Mouse (Mus musculus) c-Kit-negative CD71-positive TER-119-positive erythroid progenitor cells, embryonic 14.5 days (primary cell): Measurements from ENCODE around the gene Furin.

Experiments
- DNase-seq: peaks from one replicate; pipeline ENCODE4 v3.0.0-alpha.2; 2013; ENCODE audit warnings: low read depth, low spot score

Furin gene

DNA sequence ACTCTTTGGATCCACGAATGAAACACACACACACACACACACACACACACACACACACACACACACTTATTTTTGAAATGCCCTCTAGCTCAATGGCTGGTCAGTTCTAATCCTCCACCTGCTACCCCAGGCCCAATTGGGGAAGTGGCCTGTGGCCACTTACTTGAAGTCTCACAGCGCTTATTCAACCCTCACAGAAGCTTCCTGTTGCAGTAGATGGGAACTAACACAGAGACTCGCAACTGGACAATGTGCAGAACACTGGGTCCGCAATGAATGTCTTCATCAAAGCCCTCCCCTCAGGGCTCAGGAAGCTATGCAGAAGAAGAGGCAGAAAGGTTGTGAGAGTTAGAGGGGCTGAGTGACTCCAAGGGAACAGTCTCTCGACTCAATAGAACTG is 22.5 kb upstream of the Furin start:
- DNase-seq = no peak

DNA sequence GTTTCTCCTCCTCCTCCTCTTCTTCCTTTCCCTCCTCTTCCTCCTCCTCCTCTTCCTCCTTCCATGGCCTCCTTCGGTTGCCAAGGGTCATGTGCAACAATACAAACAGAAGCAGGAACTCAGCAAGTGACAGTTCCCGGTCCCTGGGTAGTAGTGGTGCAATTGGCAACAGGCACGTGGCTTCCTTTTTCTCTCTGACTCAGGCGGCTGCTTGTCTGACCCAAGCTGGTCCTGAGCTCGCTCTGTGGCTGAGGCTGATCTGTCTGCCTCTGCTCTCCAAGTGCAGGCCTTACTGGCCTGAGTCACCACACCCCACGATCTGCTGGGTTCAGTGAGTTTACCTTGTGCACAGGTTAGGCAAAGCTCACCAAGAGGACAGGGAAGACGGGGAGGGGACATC is 21.1 kb upstream of the Furin start:
- no peak for DNase-seq

DNA sequence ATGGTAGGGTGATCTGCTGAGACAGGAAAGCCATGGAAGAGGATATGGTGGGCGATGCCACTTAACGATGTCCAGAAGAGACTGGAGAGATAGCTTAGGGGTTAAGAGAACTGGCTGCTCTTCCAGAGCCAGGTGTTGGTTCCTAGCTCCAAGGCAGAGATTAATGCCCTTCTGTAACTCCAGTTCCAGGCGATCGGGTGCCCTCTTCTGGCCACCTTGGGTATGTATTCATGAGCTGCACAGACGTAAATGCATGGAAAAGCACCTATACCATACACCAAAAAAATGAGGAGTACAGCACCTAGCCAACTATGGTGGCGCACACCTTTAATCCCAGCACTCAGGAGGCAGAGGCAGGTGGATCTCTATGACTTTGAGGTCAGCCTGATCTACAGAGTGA is 19.5 kb upstream of the Furin start:
- DNase-seq = no peak

DNA sequence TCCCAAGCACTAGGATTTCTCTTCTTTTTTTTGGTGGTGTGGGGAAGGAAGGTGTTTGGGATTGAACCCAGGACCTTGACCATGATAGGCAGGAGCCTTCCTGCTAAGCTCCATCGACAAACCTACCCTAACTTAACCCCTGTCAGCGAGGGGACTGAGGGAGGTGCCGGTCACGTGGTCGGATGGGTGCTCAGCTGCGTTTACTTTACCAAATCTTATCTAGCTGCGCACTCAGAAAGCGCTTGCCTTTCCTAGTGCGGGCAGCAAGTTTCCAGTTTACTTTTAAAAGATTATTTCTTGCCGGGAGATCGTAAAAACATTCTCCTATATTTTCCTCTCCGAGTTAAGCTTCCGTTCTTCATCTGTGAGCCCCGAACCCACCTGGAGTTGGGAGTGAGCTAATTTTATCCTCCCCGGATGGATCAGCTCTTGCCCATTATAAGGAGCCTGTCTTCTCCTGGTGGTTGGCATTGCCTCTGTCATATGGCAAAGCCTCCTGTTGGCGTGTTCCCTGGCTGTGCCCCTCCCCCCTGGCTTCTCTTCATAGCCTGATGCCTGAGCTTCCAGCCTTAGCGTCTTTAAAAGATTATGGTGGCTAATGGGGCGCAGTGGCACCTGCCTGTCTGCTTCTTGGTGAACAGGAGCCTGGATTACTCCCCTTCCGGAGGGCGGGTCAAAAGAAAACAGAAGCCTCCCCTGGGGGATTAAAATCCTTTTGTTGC is 17.7 kb upstream of the Furin start:
- no peak for DNase-seq

DNA sequence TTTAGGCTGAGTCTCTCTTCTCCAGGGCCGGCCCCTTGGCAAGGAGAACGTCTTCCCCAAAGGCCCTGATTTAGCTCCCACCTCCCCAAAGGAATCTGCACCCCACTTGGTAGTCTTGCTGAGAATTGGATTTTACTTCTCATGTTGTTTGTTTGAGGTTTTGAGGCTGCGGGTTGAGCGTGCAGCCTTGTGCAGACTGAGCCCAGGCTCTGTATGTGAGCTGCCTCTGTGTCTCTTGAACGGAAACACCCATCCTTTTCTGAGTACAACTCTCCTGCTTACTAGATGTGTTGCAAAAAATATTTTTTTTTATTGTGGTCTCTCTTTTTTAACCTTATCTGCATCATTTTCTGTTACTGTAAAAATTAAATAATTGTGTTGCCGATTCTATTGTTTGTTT is 16.3 kb upstream of the Furin start:
- DNase-seq = no peak

DNA sequence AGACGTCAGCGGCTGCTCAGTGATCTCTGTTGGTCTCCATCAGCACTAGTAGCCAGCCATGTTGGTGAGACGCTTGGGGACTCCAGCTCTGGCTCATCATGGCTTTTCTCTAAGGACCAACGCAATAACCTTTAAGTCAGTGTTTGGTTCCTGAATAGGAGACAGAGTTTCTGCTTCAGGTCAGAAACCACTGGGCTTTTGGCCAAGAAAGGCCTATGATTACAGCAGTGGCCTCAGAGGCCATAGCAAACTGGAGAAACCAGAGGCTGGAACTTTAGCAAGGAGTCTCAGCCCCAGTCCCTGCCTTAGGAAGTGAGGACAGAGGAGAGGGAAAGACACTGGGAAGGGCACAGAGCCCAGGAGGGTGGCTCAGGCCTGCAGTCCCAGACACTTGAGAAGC is 15.3 kb upstream of the Furin start:
- DNase-seq = no peak

DNA sequence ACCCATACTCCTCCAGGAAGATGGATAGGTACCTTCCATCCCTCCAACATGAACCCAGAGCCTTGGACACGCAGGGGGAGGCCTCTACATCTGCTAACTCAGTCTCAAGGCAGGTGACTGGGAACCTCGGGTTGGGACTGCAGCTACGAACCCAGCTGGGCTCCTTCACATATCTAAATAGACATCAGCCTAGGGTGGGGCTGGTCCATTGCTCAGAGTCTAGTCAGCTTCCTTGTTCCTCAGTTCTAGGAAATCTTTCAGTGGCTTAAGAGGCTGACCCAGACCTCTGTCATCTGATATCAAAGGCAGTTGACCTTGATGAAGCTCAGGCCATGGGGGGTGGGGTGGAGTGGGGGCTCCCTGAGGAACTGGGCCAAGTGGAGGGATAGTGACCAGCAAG is 14.0 kb upstream of the Furin start:
- no peak for DNase-seq

DNA sequence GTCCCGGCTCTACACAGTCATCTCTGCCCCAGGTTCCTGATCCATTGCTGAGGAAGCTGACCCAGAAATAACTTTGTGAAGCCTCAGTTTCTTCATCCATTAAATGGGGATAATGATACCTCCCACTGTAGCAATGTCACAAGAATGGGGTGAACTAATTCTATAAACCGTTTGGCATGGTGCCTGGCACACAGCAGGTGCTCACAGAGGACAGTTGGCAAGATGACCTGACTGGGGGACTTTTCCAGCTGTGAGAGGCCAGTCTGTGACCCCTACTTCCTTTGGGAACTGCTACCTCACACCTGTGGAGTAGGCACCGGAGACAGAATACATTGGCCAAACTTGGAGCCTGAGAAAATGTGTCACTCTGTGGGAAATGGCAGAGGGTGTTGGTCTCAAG is 12.8 kb upstream of the Furin start:
- DNase-seq = no peak

DNA sequence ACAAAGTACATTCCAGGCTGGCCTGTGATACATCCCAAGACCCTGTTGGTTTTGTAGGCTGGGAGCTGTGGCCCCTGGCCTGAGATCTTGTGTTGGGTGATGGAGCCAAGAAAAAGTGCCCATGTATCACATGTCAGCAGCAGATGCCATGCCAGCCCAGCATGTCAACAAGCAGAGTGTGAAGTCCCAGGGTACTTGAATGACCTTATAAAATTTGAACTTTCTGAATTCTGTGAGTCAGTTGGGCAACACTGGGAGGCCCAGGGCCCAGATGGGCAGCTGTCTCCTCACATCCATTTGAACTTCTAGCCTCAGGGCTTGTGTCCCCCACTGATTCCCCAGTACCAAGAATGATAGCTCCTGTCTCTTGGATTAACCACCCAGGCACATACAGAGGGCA is 12.4 kb upstream of the Furin start:
- no peak for DNase-seq

DNA sequence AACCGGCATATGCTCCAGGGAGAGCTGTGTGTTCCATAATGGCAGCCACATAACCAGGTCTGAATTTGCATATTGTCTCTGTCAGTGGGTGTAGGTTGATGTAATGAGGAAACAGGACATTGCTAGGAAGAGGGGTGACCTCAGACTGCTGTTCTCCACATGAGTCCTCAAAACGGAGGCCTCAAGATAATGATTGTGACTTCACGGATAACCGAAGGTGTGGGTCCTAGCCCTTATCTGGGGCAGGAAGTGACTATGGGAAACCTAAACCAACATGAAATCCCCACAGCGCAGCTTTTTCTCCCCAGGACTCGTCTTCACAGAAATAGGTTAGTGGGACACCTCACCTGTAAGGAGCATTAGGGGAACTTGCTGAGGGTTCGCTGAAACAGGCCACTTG is 11.7 kb upstream of the Furin start:
- DNase-seq = no peak

DNA sequence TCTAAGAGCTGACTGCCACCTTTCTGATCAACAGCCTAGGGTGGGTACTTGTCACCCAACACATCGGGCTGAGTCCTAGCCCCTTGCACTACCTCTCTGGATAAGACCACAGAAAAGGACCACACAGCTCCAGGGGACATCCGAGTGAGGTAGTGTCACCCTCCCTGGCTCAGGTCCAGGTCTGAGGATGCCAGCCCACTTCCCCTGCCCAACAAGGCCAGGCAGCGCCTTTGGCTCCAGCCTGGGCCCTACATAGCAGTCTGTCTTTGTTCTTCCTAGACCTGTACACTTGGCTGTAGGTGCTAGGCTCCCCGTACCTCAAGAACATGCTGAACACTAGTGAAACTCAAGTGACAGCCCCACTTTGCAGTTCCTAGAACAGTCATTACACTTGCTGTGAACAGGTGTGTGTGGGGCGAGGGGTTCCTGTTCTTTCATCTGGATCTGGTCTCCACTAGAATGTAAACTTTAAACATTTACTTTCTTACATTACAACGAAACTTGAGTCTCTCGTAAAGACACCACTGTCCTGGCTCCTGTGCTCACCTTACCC is 9.1 kb upstream of the Furin start:
- DNase-seq = no peak

DNA sequence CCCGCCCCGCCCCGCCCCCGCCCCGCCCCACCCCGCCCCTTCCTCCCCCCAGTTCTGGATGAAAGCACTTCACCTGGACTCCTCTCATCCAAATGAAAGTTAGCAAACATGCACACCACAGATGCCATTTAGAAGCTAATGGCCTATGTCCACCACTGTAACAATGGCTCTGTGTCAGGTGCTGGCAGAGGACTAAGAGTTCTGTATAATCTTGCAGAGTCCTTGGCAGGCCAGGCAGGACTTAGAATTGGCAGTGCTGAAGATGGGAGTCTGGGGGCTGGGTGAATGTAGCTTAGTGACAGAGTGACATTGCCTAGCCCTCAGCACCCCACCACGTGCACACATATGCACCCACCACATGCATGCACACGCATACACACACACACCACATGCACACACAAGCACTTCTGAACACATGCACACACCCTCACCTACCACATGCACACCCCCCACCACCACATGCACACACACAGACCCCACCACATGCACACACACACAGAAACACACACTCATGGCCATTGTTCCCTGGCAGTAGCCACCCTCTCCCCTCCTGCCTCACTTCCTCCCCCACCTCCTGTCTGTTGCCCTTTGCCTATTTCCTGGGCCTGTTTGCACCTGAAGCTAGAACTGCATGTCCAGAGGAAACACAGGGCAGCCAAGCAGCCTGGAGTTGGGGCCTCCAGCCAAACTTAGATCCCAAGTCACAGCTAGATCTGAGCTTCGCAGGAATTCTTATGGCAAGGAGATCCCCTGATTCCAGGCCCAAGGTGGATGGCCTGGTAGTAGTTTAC is 8.5 kb upstream of the Furin start:
- no peak for DNase-seq

DNA sequence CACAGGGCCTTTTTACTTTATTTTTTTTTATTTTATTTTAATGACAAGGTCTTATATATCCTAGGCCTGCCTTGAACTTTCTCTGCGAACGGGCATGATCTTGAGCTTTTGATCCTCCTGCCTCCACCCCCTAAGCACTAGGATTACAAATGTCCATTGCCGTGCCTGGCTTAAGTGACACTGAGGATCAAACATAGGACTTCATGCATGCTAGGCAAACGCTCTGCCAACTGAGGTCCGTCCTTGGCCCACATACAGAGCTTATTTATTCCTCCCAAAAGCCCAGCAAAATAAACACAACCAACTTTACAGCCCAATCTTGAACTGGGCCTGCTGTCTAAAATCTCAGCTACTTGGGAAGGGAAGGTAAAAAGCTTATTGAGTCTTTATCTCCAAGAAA is 7.5 kb upstream of the Furin start:
- no peak for DNase-seq

DNA sequence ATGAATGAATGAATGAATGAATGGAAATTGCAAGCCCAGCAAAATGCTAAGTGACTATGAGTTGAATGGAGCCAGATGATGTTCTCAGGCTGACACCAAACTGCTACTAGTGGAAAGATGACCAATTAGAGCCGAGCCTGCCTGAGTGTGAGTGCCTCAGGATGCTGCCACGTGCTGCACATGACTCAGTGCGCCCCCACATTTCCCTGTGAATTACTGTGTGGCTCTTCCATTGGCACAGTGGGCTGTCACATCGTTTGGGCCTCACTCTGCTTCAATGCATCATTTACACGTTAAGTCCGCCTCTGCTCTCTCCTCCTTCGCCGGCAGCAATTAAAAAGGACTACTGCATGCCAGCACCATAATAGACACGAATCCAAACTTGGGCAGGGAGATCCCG is 7.0 kb upstream of the Furin start:
- no peak for DNase-seq

DNA sequence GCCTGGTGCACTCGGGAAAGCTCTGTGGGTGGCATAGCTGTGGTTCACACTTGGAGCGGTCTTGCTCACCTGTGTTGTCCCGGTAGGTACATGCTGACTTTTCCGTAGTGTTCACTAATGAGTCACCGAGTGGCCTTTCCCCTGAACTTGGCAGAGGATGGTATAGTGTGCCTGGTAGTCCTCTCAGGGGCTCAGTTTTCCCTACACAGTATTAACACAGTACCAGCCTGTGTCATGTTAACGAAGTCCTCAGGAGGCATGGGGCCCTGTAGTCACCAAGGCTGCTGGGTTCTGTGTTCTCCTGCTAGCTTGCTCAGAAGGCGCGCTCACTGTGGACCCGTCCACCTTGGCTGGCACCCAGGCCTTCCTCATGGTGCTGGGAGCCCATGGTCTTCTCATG is 5.1 kb upstream of the Furin start:
- DNase-seq = no peak

DNA sequence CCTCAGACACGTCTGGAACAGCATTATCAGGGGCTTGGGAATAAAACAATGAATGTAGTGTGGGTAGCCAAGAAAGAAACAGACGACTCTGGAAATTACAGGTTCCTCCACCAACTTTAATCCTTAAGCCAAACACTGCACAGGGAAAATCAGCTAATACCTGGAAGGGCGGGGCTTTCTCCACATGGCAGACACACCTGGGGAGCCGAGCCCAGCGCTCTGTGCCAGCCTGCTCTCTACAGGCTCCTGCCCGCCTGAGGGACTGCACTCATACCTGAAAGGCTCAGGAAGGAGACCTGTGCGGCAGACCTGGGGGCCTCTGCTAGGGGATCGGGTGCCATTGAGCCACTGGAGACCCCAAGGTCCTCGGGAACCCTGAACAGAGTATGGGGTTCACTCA is 2.5 kb upstream of the Furin start:
- no peak for DNase-seq

DNA sequence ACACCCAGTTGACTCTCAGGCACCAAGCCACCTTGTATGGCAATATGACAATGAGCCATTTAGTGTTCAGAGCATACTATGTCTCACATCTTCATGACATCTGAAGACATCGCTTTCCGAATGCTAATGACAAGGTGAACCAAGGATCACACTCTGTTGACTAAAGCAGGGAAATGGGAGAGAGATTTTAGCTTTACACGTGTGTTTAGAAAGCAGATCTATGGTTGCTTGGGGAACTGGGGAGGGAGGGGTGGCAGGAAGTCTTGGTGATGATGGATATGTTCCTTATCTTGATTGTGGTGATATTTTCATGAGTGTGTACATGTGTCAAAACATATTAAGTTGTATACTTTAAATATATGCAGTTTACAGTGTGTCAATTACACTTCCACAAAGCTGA is 950 bp upstream of the Furin start:
- no peak for DNase-seq

DNA sequence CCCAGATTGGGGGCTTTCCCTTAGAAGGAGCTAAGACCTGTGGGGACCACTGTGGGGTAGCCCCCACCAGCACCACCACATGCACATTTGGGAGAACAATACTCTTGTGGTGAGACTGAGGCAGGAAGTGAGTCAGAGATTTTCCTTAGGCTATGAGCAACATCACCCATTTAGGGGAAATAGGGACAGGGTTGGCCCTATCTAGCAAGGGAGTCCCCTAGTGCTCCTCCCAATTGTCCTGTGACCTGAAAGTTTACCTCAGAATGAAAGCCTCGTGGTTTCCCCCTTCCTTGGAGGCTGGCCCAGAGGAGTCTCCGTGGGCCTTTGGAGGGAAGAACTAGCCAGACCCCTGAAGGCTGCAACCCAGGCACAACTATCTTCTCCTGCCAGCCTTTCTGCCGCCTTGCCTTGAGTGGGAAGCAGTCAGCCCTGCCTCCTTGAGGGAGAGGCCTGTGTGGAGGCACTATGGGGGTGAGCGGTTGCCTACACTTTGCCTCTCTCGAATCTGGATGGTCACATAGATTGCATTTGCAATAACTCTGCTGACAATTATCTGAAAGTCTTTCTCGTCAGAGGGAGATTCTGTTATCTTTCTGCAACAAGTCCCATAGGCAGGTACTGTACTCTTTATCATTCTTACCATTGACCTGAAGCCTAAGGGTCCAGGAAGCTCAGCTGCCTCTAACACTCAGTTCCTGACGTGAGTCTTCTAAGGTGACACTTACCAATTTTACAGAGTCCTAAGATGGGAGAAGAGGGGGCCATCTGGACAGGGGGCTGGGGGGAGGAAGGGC is 938 bp downstream of the Furin start:
- no peak for DNase-seq

DNA sequence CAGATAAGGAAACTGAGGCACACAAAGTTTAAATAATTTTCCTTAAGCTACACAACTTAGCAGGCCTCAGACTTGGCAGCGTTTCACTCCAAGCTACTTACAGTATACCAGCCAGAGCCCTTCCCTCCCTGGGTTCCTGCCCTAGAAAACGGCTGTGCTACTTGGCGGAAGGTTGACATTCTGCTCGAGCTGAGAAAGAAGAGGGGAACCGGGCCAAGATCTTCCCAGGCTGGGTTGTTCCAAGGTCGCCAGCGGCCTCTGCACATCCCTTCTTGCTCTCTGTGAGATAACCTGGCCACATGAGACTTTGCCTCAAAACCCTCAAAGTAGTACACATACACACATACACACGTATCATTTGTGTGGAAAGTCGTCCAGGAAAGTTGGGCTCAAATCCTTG is 1.7 kb downstream of the Furin start:
- no peak for DNase-seq

DNA sequence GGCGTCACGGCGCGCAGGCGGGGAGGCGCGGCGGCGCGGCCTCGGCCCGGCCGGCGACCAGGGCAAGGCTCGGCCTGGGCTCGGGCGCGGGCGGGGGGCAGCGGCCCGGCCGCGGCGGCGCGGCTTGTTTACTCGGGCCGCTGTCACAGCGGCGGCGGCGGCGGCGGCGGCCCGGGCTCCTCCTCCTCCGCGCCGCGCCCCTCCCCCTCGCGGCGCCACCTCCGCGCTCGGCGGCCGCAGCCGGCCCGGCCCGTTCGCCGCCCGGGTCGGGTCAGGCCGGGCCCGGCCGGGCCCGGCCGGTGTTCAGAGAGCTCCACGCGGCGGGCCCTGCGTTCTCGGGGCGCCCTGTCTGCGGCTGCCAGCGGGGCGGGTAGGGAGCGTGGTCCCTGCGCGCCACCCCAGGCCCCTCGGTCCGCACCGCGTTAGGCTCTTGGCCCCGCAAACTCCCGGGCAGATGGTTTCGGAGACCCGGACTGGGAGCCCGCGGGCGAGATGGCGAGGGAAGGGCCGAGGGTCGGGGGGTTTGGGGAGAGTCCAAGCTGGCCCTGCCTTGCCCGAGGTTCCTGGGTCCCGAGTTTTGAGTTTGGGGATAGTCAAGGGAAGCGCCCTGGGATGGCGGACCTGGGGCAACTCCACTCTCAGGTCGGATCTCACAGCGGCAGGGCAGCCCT is 2.5 kb downstream of the Furin start:
- DNase-seq = no peak

DNA sequence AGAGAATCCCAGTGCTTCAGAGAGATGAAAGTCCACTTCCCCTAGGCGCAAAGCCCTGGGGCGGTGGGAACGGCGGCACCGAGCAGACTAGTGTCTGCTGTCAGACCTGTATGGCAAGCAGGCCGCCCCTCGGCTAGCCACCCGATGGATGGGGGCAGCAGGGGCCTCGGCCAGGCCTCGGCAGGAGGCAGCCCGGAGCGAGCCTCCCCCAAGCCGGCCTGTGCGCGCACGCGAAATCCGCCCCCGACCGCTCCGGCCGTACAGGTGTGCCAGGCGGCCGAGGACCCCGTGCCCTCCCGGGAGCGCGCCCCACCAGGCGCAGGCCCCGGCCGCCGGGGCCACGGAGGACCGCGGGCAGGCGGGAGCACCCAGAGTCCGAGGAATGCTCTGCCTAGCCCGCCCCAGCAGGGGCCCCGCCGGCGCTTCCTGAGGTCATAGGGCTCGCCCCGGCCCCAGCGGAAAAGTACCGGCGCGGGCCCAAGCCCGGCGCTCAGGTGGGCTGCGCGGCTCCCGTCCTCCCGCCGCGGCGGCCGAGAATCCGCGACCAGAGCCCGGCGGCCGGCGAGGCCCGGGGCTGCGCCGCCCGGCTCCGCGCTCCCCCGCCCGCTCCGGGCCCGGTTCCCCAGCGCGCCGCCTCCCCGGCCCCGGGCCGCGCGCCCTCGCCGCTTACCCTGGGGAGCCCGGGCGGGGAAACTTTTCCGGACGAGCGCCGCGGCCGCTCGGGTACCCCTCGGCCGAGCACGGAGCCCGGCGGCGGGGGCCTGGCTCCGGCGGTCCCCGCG is 3.2 kb downstream of the Furin start:
- no peak for DNase-seq
